Mouse (Mus musculus): ENCODE data around the gene 3830406C13Rik. TPM values are rescaled to one million over a fixed set of nuclear protein-coding genes. Genes with fewer than 3 reads are reported as not detected.
"Not testable (repeated sequence)": the region's sequence is repeated elsewhere in the genome, so short reads cannot be mapped to it uniquely, and the experiment has no call there.

Gene 3830406C13Rik
- 25.5 and 25.7 TPM in 2 replicates for polyA plus RNA-seq (2015; fragmentation: Nextera tagmentation; extraction: Ambion mirVana)

DNA sequence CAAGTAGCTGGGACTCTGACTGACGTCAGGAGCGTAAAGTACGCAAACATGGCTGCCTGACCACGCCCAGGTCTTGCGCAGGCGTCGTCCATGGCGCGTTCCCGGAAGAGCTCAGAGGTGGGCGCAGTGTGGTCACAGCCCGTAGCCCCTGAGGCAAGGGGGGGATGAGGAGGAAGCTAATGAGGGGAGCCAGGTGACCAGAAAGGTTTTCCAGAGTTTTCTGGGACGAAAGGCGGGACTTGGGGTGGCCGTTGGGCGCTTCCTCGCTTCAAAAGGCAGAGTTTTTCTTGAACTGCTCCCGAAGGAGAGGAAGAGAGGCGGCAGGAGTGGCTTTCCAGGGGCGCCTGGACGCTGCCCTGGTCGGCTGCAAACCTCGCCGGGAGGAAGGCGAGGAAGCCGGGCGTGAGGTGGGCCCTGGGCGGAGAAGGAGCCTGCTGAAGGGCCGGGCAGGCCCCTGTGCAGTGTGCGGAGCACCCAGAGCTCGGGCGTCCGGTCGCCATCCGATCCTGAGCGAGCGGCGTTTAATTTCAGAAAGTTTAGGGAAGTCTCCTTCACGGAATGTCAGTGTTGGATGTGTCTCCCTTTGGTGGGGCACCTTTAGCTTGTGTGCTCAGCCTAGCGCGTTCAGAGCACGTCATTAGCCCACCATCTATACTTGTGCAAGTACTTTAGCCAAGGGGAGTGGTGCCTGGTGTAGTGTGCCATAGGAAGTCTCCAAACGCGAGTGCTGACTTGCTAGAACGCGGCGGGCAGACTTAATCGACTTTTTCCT lies at the start of gene 3830406C13Rik:
3830406C13Rik (plus strand) TSS at position 33 of the 772 bp plus-strand sequence.
- peak; percentile 92 for ATAC-seq (ENCODE audit: low read depth)
- Histone ChIP-seq H3K27ac (peak within 1 kb of the TSS; percentile 91), H3K9me3 (replicated peaks) (no peaks in the 10 kb centered on the region), H3K9ac (peak within 1 kb of the TSS; percentile 89), H3K36me3 (peaks cover 3% of the 10 kb centered on the region; the same call in 1 of the 2 replicates), H3K4me2 (peak within 1 kb of the TSS; percentile 76), H3K4me3 (replicated peaks) (peak within 1 kb of the TSS; percentile 86), H3K27me3 (no peaks in the 10 kb centered on the region), H3K4me1 (replicated peaks) (no peaks in the 10 kb centered on the region; the same call in 1 of the 2 replicates)
- DNase-seq, result peak; percentile 74
- WGBS (ENCODE audit: insufficient replicate concordance), result under 1% methylated on average over 48 of the region's 48 CpGs

DNA sequence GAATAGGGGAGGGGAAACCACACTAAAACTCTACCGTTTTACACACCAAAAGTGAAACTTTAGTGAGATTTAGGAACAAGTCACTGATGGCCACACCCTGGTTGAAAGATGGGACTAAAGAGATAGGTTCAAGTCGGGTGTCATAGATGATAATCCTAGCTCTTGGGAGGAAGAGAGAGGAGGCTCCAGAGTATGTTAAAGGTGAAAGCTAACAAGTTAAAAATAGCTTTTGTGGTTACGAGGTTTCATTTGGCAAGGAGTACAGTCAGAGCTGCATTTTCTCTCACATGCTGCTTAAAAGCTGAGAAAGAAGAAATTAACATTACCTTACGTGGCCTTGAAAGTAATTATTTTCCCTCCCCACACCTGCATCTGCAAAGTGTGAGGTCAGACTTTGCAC lies 40.2 kb upstream of the 3830406C13Rik start:
- no peak overlapping the region for H3K4me3 ChIP-seq (replicated peaks)
- H3K36me3 ChIP-seq, result no peaks in the 10 kb centered on the region
- ATAC-seq (ENCODE audit: low read depth) (no peak), DNase-seq (no peak)
- no peaks in the 10 kb centered on the region for H3K4me1 ChIP-seq (replicated peaks)
- H3K9ac ChIP-seq, result no peak overlapping the region
- H3K4me2 ChIP-seq, result no peak overlapping the region
- WGBS (ENCODE audit: insufficient replicate concordance), result 31% methylated on average over 4 of the region's 4 CpGs
- no peaks in the 10 kb centered on the region for H3K9me3 ChIP-seq (replicated peaks)
- H3K27me3 ChIP-seq, result no peaks in the 10 kb centered on the region
- H3K27ac ChIP-seq, result no peak overlapping the region

DNA sequence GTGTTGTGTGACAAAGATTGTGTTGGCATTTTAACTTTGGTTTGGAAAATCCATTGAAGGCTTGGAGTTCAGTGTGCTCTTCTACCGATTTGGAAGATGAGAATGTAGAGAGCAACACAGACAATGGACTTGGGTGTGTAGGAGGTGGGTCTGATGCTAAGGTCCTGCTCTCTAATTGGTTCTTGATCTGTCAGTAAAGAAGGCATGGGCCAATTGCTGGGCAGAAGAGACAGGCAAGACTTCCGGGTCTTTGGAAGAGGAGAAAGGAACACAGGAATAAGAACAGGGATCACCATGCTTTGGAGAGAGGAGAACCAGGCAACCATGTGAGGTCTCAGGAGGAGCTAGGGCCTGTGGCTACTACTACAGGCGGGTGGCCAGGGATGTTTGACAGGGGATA lies 7.9 kb upstream of the 3830406C13Rik start:
- no peak overlapping the region for H3K9ac ChIP-seq
- 51% methylated on average over 3 of the region's 3 CpGs for WGBS (ENCODE audit: insufficient replicate concordance)
- ATAC-seq (ENCODE audit: low read depth) (no peak), DNase-seq (no peak)
- no peak overlapping the region for H3K27ac ChIP-seq
- no peaks in the 10 kb centered on the region for H3K27me3 ChIP-seq
- no peak overlapping the region for H3K4me2 ChIP-seq
- no peaks in the 10 kb centered on the region for H3K4me1 ChIP-seq (replicated peaks)
- H3K36me3 ChIP-seq, result no peaks in the 10 kb centered on the region
- no peaks in the 10 kb centered on the region for H3K9me3 ChIP-seq (replicated peaks)
- H3K4me3 ChIP-seq (replicated peaks), result no peak overlapping the region

DNA sequence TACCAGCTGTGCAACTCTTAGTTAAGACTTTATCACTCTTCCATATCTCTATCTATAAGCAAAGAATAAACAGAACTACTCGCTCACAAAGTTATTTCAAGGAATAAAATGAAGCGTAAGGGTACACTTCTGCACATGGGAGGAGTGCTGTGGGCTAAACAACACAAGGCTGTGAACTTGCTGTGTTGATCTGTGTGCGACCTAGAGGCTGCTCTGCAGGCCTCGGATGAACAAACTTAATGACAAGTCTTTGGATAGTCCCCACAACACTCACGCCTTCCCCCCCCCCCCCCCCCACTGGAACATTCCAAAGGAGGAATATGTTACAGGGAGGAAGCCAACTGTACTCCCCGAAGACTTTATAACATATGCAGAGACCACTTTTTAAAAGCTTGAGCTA lies 332 bp upstream of the 3830406C13Rik start, which contains the start of gene Gm49355:
Gm49355 (plus strand) TSS at position 336 of the 400 bp plus-strand sequence.
- no peaks in the 10 kb centered on the region for H3K36me3 ChIP-seq
- no peaks in the 10 kb centered on the region for H3K9me3 ChIP-seq (replicated peaks)
- no peaks in the 10 kb centered on the region; the same call in 1 of the 2 replicates for H3K4me1 ChIP-seq (replicated peaks)
- peak within 1 kb of the TSS; percentile 76 for H3K4me2 ChIP-seq
- DNase-seq, result no peak
- no peak for ATAC-seq (ENCODE audit: low read depth)
- peak within 1 kb of the TSS; percentile 89 for H3K9ac ChIP-seq
- peak within 1 kb of the TSS; percentile 86 for H3K4me3 ChIP-seq (replicated peaks)
- peak within 1 kb of the TSS; percentile 91 for H3K27ac ChIP-seq
- 68% methylated on average over 6 of the region's 6 CpGs for WGBS (ENCODE audit: insufficient replicate concordance)
- H3K27me3 ChIP-seq, result no peaks in the 10 kb centered on the region

DNA sequence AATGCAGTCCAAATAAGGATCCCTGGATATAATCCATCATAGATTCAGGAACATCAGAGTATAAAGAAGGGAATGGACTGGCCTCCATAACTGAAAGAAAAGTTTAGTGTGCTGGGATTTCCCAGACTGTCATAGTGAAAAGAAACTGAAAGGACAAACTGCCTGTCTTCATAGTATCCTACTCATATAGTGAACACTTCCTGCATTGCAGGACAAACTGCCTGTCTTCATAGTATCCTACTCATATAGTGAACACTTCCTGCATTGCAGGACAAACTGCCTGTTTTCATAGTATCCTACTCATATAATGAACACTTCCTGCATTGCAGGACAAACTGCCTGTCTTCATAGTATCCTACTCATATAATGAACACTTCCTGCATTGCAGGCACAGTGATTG lies 5.8 kb downstream of the 3830406C13Rik start:
- not testable (repeated sequence) for ATAC-seq (ENCODE audit: low read depth)

DNA sequence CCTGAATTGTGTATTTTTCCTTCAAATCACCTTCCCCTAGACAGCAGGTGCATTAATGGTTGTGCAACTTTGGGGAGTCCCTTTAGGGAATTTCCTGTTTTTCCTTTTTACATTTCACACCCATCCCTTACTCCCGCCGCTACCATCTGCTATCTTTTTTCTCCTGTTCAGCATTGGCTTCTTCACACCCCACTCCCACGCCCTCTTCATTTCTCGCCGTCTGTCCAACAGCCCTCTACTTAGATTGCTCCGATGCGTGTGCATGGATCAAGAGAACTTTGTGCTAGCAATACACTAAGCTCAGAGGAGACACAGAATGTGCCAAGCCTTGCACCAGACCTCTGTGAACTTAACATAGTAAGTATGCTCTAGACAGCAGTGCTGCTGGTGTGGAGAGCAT lies 12.4 kb downstream of the 3830406C13Rik start:
- H3K4me1 ChIP-seq (replicated peaks), result no peaks in the 10 kb centered on the region
- no peak overlapping the region for H3K27ac ChIP-seq
- 0 out of 2 replicates have a peak, but pooled peaks cover 14% of the 10 kb centered on the region for H3K36me3 ChIP-seq
- H3K9ac ChIP-seq, result no peak overlapping the region
- H3K9me3 ChIP-seq (replicated peaks), result no peaks in the 10 kb centered on the region
- no peaks in the 10 kb centered on the region for H3K27me3 ChIP-seq
- H3K4me2 ChIP-seq, result no peak overlapping the region
- ATAC-seq (ENCODE audit: low read depth) (no peak), DNase-seq (no peak)
- WGBS (ENCODE audit: insufficient replicate concordance), result 83% methylated on average over 7 of the region's 7 CpGs
- H3K4me3 ChIP-seq (replicated peaks), result no peak overlapping the region

More for the DNA sequence above, 5.8 kb downstream of the 3830406C13Rik start:
- not testable (repeated sequence) for H3K36me3 ChIP-seq; H3K27ac ChIP-seq; H3K4me1 ChIP-seq (replicated peaks); H3K9me3 ChIP-seq (replicated peaks); DNase-seq; H3K4me3 ChIP-seq (replicated peaks); H3K27me3 ChIP-seq; H3K9ac ChIP-seq; H3K4me2 ChIP-seq

DNA sequence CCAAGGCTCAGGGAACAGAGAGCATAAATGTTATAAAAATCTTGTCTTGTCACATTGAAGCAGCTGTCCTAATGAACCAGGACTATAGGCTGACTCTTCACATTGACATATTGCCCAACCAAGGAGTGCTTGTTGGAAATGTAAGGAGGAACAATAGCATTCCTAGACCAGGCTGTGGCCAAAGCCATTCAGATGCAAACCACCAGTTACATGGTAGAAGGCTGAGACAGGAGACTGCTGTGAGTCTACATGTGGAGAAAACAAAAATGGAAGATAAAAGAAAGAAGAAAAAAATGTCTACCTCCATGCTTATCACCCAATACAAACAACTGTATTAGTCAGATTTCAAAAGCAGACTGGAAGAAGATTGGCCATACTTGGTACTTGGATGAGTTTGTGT lies 15.2 kb downstream of the 3830406C13Rik start:
- no peak overlapping the region for H3K9ac ChIP-seq
- no peak overlapping the region for H3K4me3 ChIP-seq (replicated peaks)
- H3K4me1 ChIP-seq (replicated peaks), result no peaks in the 10 kb centered on the region
- H3K4me2 ChIP-seq, result no peak overlapping the region
- no peak overlapping the region for H3K27ac ChIP-seq
- H3K27me3 ChIP-seq, result no peaks in the 10 kb centered on the region
- no peaks in the 10 kb centered on the region for H3K9me3 ChIP-seq (replicated peaks)
- no peak for ATAC-seq (ENCODE audit: low read depth)
- DNase-seq, result no peak
- 0 out of 2 replicates have a peak, but pooled peaks cover 14% of the 10 kb centered on the region for H3K36me3 ChIP-seq

DNA sequence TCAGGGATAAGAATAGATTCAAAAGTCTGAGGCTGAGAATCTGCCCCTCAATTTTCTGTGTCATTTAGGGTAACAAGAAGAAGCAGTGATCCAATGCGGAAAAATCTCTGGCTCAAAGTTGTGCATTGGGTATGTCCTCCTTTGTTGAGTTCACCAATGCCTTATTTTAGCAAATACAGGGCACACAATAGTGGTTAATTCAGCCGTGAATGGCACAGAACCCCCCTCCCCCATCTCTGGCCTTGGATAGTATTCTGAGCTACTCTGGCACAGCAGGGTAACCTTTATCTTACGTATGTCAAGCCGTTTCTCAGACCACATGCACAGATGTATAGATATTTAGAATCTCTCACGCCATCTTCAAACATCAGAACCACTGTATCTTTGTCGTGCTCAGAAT lies 15.7 kb downstream of the 3830406C13Rik start:
- ATAC-seq (ENCODE audit: low read depth) (no peak), DNase-seq (no peak)
- 68% methylated on average over 6 of the region's 6 CpGs for WGBS (ENCODE audit: insufficient replicate concordance)
- H3K9me3 ChIP-seq (replicated peaks), result no peaks in the 10 kb centered on the region
- H3K27ac ChIP-seq, result no peak overlapping the region
- no peaks in the 10 kb centered on the region for H3K4me1 ChIP-seq (replicated peaks)
- H3K36me3 ChIP-seq, result 0 out of 2 replicates have a peak, but pooled peaks cover 14% of the 10 kb centered on the region
- no peak overlapping the region for H3K9ac ChIP-seq
- no peak overlapping the region for H3K4me3 ChIP-seq (replicated peaks)
- no peak overlapping the region for H3K4me2 ChIP-seq
- H3K27me3 ChIP-seq, result no peaks in the 10 kb centered on the region

DNA sequence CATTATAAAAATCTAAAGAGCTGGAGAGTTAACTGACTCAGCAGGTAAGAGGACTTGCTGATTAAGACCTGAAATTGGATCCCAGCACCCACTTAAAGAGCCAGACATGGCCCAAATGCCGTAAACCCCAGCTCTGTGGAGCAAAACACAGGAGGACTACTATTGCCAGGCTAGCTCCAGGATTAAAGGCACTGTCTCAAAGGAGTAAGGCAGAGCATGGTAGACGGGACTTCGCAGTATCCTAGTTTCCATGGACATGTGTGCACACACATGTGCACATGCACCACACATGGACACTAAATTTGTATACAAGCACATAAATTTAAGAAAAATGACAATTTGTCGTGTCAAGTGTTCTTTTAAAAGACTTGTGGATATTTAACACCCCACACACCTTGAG lies 16.3 kb downstream of the 3830406C13Rik start:
- ATAC-seq (ENCODE audit: low read depth), result no peak
- Histone ChIP-seq H3K9ac (no peak overlapping the region), H3K27ac (no peak overlapping the region), H3K4me3 (replicated peaks) (no peak overlapping the region), H3K36me3 (0 out of 2 replicates have a peak, but pooled peaks cover 14% of the 10 kb centered on the region), H3K4me1 (replicated peaks) (no peaks in the 10 kb centered on the region), H3K9me3 (replicated peaks) (no peaks in the 10 kb centered on the region), H3K4me2 (no peak overlapping the region), H3K27me3 (no peaks in the 10 kb centered on the region)
- no peak for DNase-seq
- 71% methylated on average over 4 of the region's 4 CpGs for WGBS (ENCODE audit: insufficient replicate concordance)

DNA sequence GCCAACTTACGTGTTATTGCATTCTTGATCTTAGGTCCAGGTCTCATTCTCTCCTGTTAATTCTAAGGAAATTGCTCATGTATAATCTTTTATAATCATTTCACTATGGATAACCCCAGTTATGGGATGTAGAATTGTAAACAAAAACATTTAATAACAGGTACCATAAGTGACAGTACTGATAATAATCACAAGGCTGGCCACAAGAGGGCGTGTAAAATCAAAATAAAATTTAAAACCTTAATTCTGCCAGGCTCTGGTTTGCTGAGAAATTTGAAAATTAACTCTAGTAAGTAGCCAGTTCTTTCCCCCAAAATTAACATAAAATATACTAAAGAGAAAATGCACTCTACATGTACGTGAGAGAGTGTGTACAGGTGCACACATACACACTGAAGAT lies 16.7 kb downstream of the 3830406C13Rik start:
- no peak overlapping the region for H3K4me2 ChIP-seq
- no peak overlapping the region for H3K27ac ChIP-seq
- no peaks in the 10 kb centered on the region for H3K9me3 ChIP-seq (replicated peaks)
- ATAC-seq (ENCODE audit: low read depth) (no peak), DNase-seq (no peak)
- 0 out of 2 replicates have a peak, but pooled peaks cover 12% of the 10 kb centered on the region for H3K36me3 ChIP-seq
- H3K27me3 ChIP-seq, result no peaks in the 10 kb centered on the region
- no peaks in the 10 kb centered on the region for H3K4me1 ChIP-seq (replicated peaks)
- H3K9ac ChIP-seq, result no peak overlapping the region
- 58% methylated on average over 3 of the region's 3 CpGs for WGBS (ENCODE audit: insufficient replicate concordance)
- no peak overlapping the region for H3K4me3 ChIP-seq (replicated peaks)

DNA sequence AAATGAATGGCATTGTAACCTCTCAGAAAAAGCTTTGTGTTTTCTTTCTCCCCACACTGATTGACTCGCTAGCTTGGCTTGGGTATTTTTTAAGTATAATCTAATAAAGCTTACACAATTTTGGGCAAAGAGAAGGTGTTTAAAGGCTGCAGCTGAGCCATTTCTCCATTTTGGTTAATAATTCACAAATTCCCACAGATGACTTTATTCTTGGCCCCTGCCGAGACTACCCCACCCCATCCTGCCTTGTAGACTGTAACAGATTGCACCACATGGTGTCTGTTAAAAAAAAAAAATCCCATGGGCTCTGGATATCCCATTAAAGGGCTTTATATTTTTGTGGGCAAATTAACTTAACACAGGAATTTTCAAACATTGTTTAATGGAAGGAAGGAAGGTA lies 19.1 kb downstream of the 3830406C13Rik start:
- Histone ChIP-seq H3K4me1 (replicated peaks) (no peaks in the 10 kb centered on the region), H3K9me3 (replicated peaks) (no peaks in the 10 kb centered on the region), H3K27ac (no peak overlapping the region), H3K9ac (no peak overlapping the region), H3K4me3 (replicated peaks) (no peak overlapping the region), H3K4me2 (no peak overlapping the region), H3K36me3 (0 out of 2 replicates have a peak, but pooled peaks cover 10% of the 10 kb centered on the region), H3K27me3 (no peaks in the 10 kb centered on the region)
- WGBS (ENCODE audit: insufficient replicate concordance), result 61% methylated on average over 2 of the region's 2 CpGs
- ATAC-seq (ENCODE audit: low read depth) (no peak), DNase-seq (no peak)

DNA sequence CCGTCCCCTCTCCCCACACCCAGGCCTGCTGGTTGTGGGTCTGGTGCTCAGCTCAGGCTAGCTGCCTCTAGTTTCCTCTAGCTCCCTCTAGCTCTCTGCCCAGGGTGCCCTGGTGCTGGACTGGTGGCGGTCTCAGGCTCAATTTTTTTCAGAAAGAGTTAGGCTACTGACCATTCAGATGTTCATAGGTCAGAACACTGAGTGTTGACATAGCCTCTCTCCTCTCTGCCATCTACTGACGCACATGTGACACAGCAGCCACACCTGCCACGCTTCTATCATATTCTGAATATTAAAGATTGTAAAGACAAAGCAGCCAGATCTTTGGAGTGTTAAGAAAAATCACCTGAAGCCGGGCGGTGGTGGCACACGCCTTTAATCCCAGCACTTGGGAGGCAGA lies 49.6 kb downstream of the 3830406C13Rik start:
- Histone ChIP-seq H3K9ac (no peak overlapping the region), H3K4me1 (replicated peaks) (no peaks in the 10 kb centered on the region), H3K27me3 (peaks cover 46% of the 10 kb centered on the region), H3K4me2 (no peak overlapping the region), H3K9me3 (replicated peaks) (no peaks in the 10 kb centered on the region), H3K27ac (no peak overlapping the region), H3K4me3 (replicated peaks) (no peak overlapping the region), H3K36me3 (no peaks in the 10 kb centered on the region)
- no peak for DNase-seq
- WGBS (ENCODE audit: insufficient replicate concordance), result 54% methylated on average over 7 of the region's 7 CpGs
- ATAC-seq (ENCODE audit: low read depth), result no peak

Measured in liver, embryonic 13.5 days (tissue).